Mouse (Mus musculus) erythroblast, embryonic 14.5 days (primary cell): ENCODE results near the gene Atf7ip2. TPM values are rescaled to one million over a fixed set of nuclear protein-coding genes. Genes with fewer than 3 reads are reported as not detected.
"Not testable (repeated sequence)": the region's sequence is repeated elsewhere in the genome, so short reads cannot be mapped to it uniquely, and the experiment has no call there.

Experiments used
- H3K27me3 ChIP-seq: 2 replicates; pipeline ENCODE4 v1.6.1; 2012; ENCODE audit warnings: inconsistent platforms; ENCODE audit not compliant: control insufficient read depth
- H3K36me3 ChIP-seq: 2 replicates; pipeline ENCODE4 v1.6.1; 2012; ENCODE audit warnings: mild to moderate bottlenecking, inconsistent platforms; ENCODE audit not compliant: control insufficient read depth
- H3K4me1 ChIP-seq: 2 replicates; pipeline ENCODE4 v1.6.1; 2012; ENCODE audit warnings: inconsistent platforms; ENCODE audit not compliant: control insufficient read depth
- H3K4me3 ChIP-seq: replicated peaks from 2 replicates; pipeline ENCODE3; 2012; ENCODE audit warnings: moderate library complexity, mild to moderate bottlenecking, inconsistent platforms
- H3K9me3 ChIP-seq: 2 replicates; pipeline ENCODE4 v1.6.1; 2012; ENCODE audit warnings: low read length, inconsistent platforms, mixed read lengths; ENCODE audit not compliant: control insufficient read depth
- GATA1 ChIP-seq: IDR thresholded peaks from 2 replicates; pipeline ENCODE4 v1.6.1; 2012; ENCODE audit warnings: low read length, inconsistent platforms, mixed read lengths
- TAL1 ChIP-seq: IDR thresholded peaks from 3 replicates; pipeline ENCODE4 v1.6.1; 2012; ENCODE audit warnings: low read length, inconsistent platforms, mixed read lengths
- polyA plus RNA-seq: library from polyadenylated mRNA; stranded (reverse); fragments of >175 nt; gene quantifications from 2 replicates; pipeline ENCODE4 v1.2.3, GENCODE M21; 2012

Atf7ip2 gene
- not detected in 2 replicates for polyA plus RNA-seq

- peak within 1 kb of the TSS; percentile 63 for H3K4me3 ChIP-seq
- no peak for TF ChIP-seq GATA1
- no peak for TF ChIP-seq TAL1
- H3K27me3 ChIP-seq: peaks cover 23% of the 10 kb centered on the region
- H3K4me1 ChIP-seq: peaks cover 9% of the 10 kb centered on the region
- no peaks in the 10 kb centered on the region for H3K9me3 ChIP-seq
- no peaks in the 10 kb centered on the region for H3K36me3 ChIP-seq
These were observed at the start of gene Atf7ip2 for GRCm38 (mm10) chr16:10192679-10193506. Gene Atf7ip2, plus strand, starts transcription at chr16:10192712.

DNA sequence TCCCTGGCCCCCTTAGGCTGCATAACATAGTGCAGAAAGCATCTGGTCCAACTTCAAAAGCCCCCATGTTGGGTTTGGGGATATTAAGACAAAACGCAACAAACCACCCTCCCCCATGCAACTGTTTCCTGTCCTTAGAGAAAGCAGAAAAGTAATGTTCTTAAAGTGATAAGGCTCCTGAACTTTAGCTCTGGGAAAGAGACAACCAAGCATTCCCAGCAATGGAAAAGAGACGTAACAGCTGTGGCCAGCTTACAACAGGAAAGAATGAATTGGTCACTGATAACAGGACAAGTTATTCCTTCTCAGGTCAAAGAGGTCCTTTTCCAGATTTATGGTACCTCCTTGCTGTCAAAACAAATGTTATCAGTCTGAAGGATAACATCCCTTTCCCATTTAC lies 49.3 kb upstream of the Atf7ip2 start:
- H3K4me1 ChIP-seq: no peaks in the 10 kb centered on the region
- no peak overlapping the region for H3K4me3 ChIP-seq
- no peaks in the 10 kb centered on the region; the same call in 1 of the 2 replicates for H3K9me3 ChIP-seq
- no peaks in the 10 kb centered on the region for H3K36me3 ChIP-seq
- H3K27me3 ChIP-seq: no peaks in the 10 kb centered on the region
- TF ChIP-seq TAL1 (no peak), GATA1 (no peak)

DNA sequence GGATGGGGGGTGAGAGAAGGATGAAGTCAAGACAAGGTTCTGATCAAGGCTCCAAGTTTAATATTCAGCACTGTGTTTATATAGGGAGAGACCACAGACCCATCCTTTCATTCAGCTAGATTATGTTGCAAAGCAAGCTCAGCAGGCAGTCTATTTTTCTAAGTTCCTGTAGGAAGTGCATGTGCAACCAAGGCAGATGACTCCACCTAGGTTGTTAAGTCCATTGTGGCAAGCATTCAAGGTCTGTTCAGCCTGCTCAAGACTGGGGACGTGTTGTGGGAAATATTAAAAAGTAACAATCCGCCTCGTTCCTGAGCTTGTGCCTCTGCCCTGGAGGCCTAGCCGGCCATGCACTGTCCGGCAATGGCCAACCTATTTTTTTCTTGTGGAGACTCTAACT lies 45.1 kb upstream of the Atf7ip2 start:
- Histone ChIP-seq H3K36me3 (no peaks in the 10 kb centered on the region), H3K4me3 (no peak overlapping the region), H3K27me3 (no peaks in the 10 kb centered on the region), H3K9me3 (no peaks in the 10 kb centered on the region; the same call in 1 of the 2 replicates), H3K4me1 (no peaks in the 10 kb centered on the region)
- no peak for TF ChIP-seq TAL1
- no peak for TF ChIP-seq GATA1

DNA sequence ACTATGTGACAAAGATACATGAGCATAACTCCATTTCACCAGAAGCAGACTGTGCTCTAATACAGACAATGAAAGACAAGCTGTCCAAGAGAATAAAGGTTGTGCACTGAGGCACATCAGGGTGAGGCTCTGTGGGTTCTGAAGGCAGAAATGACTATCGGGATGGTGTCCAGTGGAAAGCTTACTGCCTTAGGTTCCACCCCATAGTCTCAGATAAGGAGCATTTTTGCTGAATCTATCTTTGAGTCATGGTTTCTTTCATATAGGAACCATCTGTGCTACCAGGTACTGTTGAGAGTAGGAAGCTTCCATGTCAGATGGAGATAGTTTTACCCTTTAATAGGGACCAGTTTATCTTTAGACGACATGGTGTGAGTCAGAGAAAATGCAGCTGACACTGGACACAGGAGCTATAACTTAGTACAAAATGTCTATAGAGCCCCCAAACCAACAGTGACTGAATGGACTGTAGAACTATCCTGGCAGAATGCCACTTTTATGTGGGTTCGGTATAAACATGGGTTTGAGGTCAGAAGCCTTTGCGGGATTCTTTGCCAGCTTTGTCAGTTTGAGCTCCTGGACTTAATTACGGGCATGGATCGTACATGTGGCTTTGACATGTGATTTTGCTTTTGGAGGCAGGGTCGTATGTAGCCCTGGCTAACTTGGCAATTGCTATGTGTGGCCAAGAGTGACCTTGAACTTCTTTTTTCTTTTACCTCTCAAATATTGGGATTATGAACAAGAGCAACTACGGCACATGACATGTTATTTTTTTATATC lies 23.2 kb upstream of the Atf7ip2 start:
- H3K9me3 ChIP-seq: peaks cover 6% of the 10 kb centered on the region; the same call in 1 of the 2 replicates
- H3K4me1 ChIP-seq: no peaks in the 10 kb centered on the region
- H3K4me3 ChIP-seq: no peak overlapping the region
- H3K27me3 ChIP-seq: no peaks in the 10 kb centered on the region
- H3K36me3 ChIP-seq: no peaks in the 10 kb centered on the region
- TF ChIP-seq TAL1 (no peak), GATA1 (no peak)

GRCm38 (mm10) chr16:10170005-10170404 lies 22.5 kb upstream of the Atf7ip2 start, which contains the start of gene Rpl39l:
Gene Rpl39l, plus strand, starts transcription at chr16:10170226.
- Histone ChIP-seq H3K36me3 (no peaks in the 10 kb centered on the region), H3K27me3 (no peaks in the 10 kb centered on the region), H3K4me1 (no peaks in the 10 kb centered on the region), H3K9me3 (peaks cover 6% of the 10 kb centered on the region; the same call in 1 of the 2 replicates), H3K4me3 (no peak within 1 kb of the TSS)
- no peak for TF ChIP-seq GATA1
- TF ChIP-seq TAL1: no peak

- H3K4me1 ChIP-seq: no peaks in the 10 kb centered on the region
- no peaks in the 10 kb centered on the region for H3K36me3 ChIP-seq
- no peaks in the 10 kb centered on the region for H3K27me3 ChIP-seq
- H3K9me3 ChIP-seq: peaks cover 3% of the 10 kb centered on the region; the same call in 1 of the 2 replicates
- no peak overlapping the region for H3K4me3 ChIP-seq
- no peak for TF ChIP-seq GATA1
- TF ChIP-seq TAL1: no peak
These were observed 21.2 kb upstream of the Atf7ip2 start for GRCm38 (mm10) chr16:10171276-10171675.

DNA sequence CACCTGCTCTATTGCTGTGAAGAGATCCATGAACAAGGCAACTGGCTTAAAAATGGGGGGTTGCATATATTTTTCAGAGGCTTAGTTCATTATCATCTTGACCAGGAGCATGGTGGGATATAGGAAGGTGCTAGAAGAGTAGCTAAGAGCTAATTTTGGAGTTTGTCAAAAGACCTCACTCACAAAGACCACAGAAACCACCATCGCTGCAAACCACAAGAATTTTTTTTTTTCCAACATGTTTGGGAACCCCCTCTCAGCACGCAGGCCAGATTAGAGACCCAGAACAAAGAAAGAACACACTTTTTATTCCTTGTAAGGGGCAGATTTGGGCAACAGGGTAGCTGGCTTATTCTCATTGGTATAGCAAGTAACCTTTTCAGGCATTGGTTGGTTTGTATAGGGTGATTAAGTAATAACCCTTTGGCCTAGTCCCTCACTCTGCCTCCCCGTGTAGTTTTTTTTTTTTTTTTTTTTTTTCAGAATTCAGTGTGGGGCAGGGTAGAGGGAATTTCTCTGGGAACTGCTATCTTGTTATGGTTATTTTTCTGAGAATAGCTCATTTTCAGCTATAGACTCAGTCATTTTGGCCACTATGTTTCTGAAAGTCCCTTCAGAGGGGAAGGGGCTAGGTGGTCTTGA lies 20.2 kb upstream of the Atf7ip2 start:
- no peaks in the 10 kb centered on the region for H3K36me3 ChIP-seq
- no peaks in the 10 kb centered on the region for H3K4me1 ChIP-seq
- H3K9me3 ChIP-seq: peaks cover 7% of the 10 kb centered on the region; the same call in 1 of the 2 replicates
- H3K27me3 ChIP-seq: no peaks in the 10 kb centered on the region
- TF ChIP-seq GATA1: no peak
- TF ChIP-seq TAL1: no peak
- no peak overlapping the region for H3K4me3 ChIP-seq

- H3K4me3 ChIP-seq, H3K36me3 ChIP-seq, H3K4me1 ChIP-seq, H3K27me3 ChIP-seq: not testable (repeated sequence)
- peaks cover 37% of the 10 kb centered on the region for H3K9me3 ChIP-seq
These were observed 5.1 kb upstream of the Atf7ip2 start for GRCm38 (mm10) chr16:10187461-10187860.

DNA sequence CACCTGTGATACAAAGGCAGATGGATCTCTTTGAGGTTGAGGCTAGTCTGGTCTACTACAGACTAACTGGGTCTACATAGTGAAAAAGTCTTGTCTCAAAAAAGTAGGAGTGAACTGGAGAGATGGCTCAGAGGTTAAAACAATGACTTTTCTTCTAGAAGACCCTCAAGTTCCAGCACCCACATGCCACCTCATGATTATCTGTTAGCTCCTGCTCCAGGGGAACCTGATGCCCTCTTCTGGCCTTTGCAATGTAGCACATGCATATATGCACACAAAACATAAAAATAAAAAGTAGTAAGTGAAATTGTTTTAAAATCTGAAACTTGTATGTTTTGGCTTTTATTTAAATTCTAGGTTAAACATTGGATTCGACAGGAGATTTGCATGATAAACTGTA lies 16.3 kb downstream of the Atf7ip2 start:
- TF ChIP-seq GATA1 (no peak), TAL1 (no peak)
- Histone ChIP-seq H3K4me1 (no peaks in the 10 kb centered on the region), H3K27me3 (no peaks in the 10 kb centered on the region), H3K36me3 (no peaks in the 10 kb centered on the region), H3K4me3 (no peak overlapping the region), H3K9me3 (no peaks in the 10 kb centered on the region)

GRCm38 (mm10) chr16:10216366-10216765 lies 23.9 kb downstream of the Atf7ip2 start:
- not testable (repeated sequence) for H3K9me3 ChIP-seq, H3K4me1 ChIP-seq, H3K27me3 ChIP-seq, H3K36me3 ChIP-seq, H3K4me3 ChIP-seq

- not testable (repeated sequence) for H3K9me3 ChIP-seq, H3K4me1 ChIP-seq, H3K36me3 ChIP-seq, H3K4me3 ChIP-seq, H3K27me3 ChIP-seq
These were observed 24.5 kb downstream of the Atf7ip2 start for GRCm38 (mm10) chr16:10217020-10217419.
